Mouse (Mus musculus) lung, postnatal 14 days (tissue): ENCODE data around the gene BC004004.
"Not testable (repeated sequence)": the region's sequence is repeated elsewhere in the genome, so short reads cannot be mapped to it uniquely, and the experiment has no call there.

Experiments
- DNase-seq: peaks from one replicate; pipeline ENCODE4 v3.0.0; 2021

Gene BC004004

GRCm38 (mm10) chr17:29261603-29262258 is 6.9 kb upstream of the BC004004 start:
- DNase-seq: no peak

- DNase-seq: no peak
These were observed 6.3 kb upstream of the BC004004 start for GRCm38 (mm10) chr17:29262259-29262649.

- no peak for DNase-seq
These were observed 5.2 kb upstream of the BC004004 start for GRCm38 (mm10) chr17:29263417-29263816.

GRCm38 (mm10) chr17:29263840-29264633 is 4.6 kb upstream of the BC004004 start, which contains the start of gene Ppil1:
Gene Ppil1 (minus strand): TSS chr17:29264186.
- peak; percentile 83 for DNase-seq

- no peak for DNase-seq
These were observed 3.8 kb upstream of the BC004004 start for GRCm38 (mm10) chr17:29264760-29265159.

GRCm38 (mm10) chr17:29267040-29267439 is 1.5 kb upstream of the BC004004 start:
- DNase-seq: not testable (repeated sequence)

- no peak for DNase-seq
These were observed 482 bp upstream of the BC004004 start for GRCm38 (mm10) chr17:29267931-29268681.

- DNase-seq: no peak
These were observed 740 bp downstream of the BC004004 start for GRCm38 (mm10) chr17:29269349-29269706.

GRCm38 (mm10) chr17:29270148-29270698 is 1.6 kb downstream of the BC004004 start:
- no peak for DNase-seq

- no peak for DNase-seq
These were observed 4.6 kb downstream of the BC004004 start for GRCm38 (mm10) chr17:29273156-29273555.

GRCm38 (mm10) chr17:29273889-29274288 is 5.3 kb downstream of the BC004004 start:
- DNase-seq: no peak

- DNase-seq: no peak
These were observed 11.8 kb downstream of the BC004004 start for GRCm38 (mm10) chr17:29280422-29280821.

- DNase-seq: no peak
These were observed 13.0 kb downstream of the BC004004 start for GRCm38 (mm10) chr17:29281541-29281940.

- no peak for DNase-seq
These were observed 13.8 kb downstream of the BC004004 start for GRCm38 (mm10) chr17:29282216-29282952.

GRCm38 (mm10) chr17:29291793-29292192 is 23.2 kb downstream of the BC004004 start:
- DNase-seq: no peak

- DNase-seq: no peak
These were observed 24.4 kb downstream of the BC004004 start for GRCm38 (mm10) chr17:29292996-29293395.

GRCm38 (mm10) chr17:29293807-29294605 is 25.4 kb downstream of the BC004004 start:
- DNase-seq: peak; percentile 59

- DNase-seq: no peak
These were observed 27.2 kb downstream of the BC004004 start for GRCm38 (mm10) chr17:29295835-29296234.

- DNase-seq: no peak
These were observed 28.7 kb downstream of the BC004004 start for GRCm38 (mm10) chr17:29297321-29297720.

- no peak for DNase-seq
These were observed 29.2 kb downstream of the BC004004 start for GRCm38 (mm10) chr17:29297813-29298212.

- no peak for DNase-seq
These were observed 30.7 kb downstream of the BC004004 start for GRCm38 (mm10) chr17:29299282-29299681.

GRCm38 (mm10) chr17:29300926-29301325 is 32.3 kb downstream of the BC004004 start:
- no peak for DNase-seq
